Comparison of ENCODE assay signal across 25 mouse cellular contexts in the genomic region with DNA sequence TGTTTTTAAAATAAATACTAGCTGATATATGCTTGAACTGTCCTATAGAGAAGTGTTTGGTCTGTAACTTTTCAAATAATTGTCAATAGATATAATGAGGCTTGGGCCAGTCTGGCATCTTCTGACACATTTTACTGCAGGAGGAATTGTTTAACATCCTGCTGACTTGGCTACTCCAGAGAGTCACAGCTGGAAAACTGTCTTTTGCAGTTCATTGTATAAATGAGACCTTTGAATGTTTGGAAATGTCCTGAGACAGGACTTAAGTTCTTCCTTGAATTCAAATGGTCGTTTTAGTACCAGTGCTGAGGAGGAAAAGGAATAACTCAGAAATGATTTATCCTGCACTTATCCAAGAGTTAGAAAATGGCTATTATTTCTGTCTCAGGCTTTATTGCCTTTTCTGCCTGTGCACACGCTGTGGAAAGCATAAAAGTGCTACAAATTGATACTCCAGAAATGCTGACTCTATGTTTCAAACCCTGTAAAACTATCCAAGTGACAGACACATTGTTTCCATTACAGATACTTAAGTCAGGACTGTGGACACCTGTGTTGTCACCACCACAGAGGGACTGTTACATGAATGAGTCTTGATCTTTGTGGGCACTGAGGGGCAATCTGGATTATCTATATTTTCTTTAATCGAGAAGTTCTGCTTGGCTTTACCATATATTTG.
DNase-seq lines count a peak whose midpoint lies in the region; ATAC-seq and TF ChIP-seq lines count a peak whose summit lies in the region.
"Had no signal": no experiment of that assay in that cellular context is flagged by ENCODE, and none has a peak within 500 bp of the region (broad histone marks: within the 10 kb centered on the region; RNA-seq: fewer than 3 reads in every experiment).

No protein-coding gene starts in this region.

- H3K36me3 ChIP-seq in limb, embryonic 11.5 days (ENCODE audit: control insufficient read depth, insufficient read depth, low read length): no peaks in the 10 kb centered on the region
- H3K36me3 ChIP-seq in limb, embryonic 10.5 days: no peaks in the 10 kb centered on the region
- H3K36me3 ChIP-seq in midbrain, embryonic 11.5 days (ENCODE audit: control insufficient read depth, insufficient read depth, low read length): no peaks in the 10 kb centered on the region
- H3K36me3 ChIP-seq in midbrain, embryonic 15.5 days (replicated peaks): no peaks in the 10 kb centered on the region
- H3K36me3 ChIP-seq in limb, embryonic 14.5 days (ENCODE audit: control insufficient read depth, insufficient read depth, low read length): no peaks in the 10 kb centered on the region
- H3K36me3 ChIP-seq: heart, embryonic 10.5 days; heart, embryonic 15.5 days; limb, embryonic 12.5 days; liver, embryonic 12.5 days had no signal

- no peak overlapping the region for H3K27ac ChIP-seq in limb, embryonic 11.5 days (replicated peaks; ENCODE audit: low read depth, low read length)
- H3K27ac ChIP-seq in limb, embryonic 10.5 days: no peak overlapping the region
- no peak overlapping the region for H3K27ac ChIP-seq in midbrain, embryonic 11.5 days (ENCODE audit: low read depth, low read length)
- no peak overlapping the region for H3K27ac ChIP-seq in midbrain, embryonic 15.5 days
- no peak overlapping the region for H3K27ac ChIP-seq in limb, embryonic 14.5 days (replicated peaks; ENCODE audit: low read depth, low read length)
- H3K27ac ChIP-seq: forebrain, embryonic 13.5 days; heart, embryonic 10.5 days; heart, embryonic 15.5 days; limb, embryonic 12.5 days; liver, embryonic 12.5 days had no signal

- no peaks in the 10 kb centered on the region for H3K4me1 ChIP-seq in limb, embryonic 11.5 days (ENCODE audit: control insufficient read depth, insufficient read depth, low read length)
- H3K4me1 ChIP-seq in limb, embryonic 10.5 days: peaks cover 22% of the 10 kb centered on the region
- no peaks in the 10 kb centered on the region for H3K4me1 ChIP-seq in midbrain, embryonic 11.5 days (ENCODE audit: control insufficient read depth, insufficient read depth, low read length)
- peaks cover 2% of the 10 kb centered on the region; the same call in 1 of the 2 replicates for H3K4me1 ChIP-seq in midbrain, embryonic 15.5 days
- H3K4me1 ChIP-seq in limb, embryonic 14.5 days (ENCODE audit: control insufficient read depth, insufficient read depth, low read length): peaks cover 8% of the 10 kb centered on the region
- H3K4me1 ChIP-seq: heart, embryonic 10.5 days; heart, embryonic 15.5 days; liver, embryonic 12.5 days; megakaryocyte, embryonic 14.5 days had no signal

- WGBS in limb, embryonic 11.5 days: 31% methylated on average over 3 of the region's 3 CpGs
- WGBS in limb, embryonic 10.5 days: 54% methylated on average over 3 of the region's 3 CpGs
- 57% methylated on average over 3 of the region's 3 CpGs for WGBS in midbrain, embryonic 11.5 days
- 37% methylated on average over 3 of the region's 3 CpGs for WGBS in midbrain, embryonic 15.5 days
- WGBS in limb, embryonic 14.5 days: 25% methylated on average over 3 of the region's 3 CpGs

- no peaks in the 10 kb centered on the region for H3K9me3 ChIP-seq in limb, embryonic 11.5 days (ENCODE audit: control insufficient read depth, low read length)
- no peaks in the 10 kb centered on the region for H3K9me3 ChIP-seq in limb, embryonic 10.5 days (replicated peaks)
- H3K9me3 ChIP-seq in midbrain, embryonic 11.5 days (ENCODE audit: control insufficient read depth, low read length): no peaks in the 10 kb centered on the region
- H3K9me3 ChIP-seq in midbrain, embryonic 15.5 days: no peaks in the 10 kb centered on the region
- H3K9me3 ChIP-seq in limb, embryonic 14.5 days (ENCODE audit: control insufficient read depth, low read length): no peaks in the 10 kb centered on the region
- H3K9me3 ChIP-seq: forebrain, embryonic 13.5 days; heart, embryonic 10.5 days; heart, embryonic 15.5 days; limb, embryonic 12.5 days; liver, embryonic 12.5 days; megakaryocyte, embryonic 14.5 days had no signal

- no peak for TF ChIP-seq POLR2A in limb, embryonic 14.5 days (IDR thresholded peaks at IDR 0.05; ENCODE audit: borderline replicate concordance, extremely low read depth, insufficient read depth, insufficient read length)

- no peak for DNase-seq in limb, embryonic 11.5 days (ENCODE audit: low spot score)
- DNase-seq in limb, embryonic 10.5 days (ENCODE audit: low spot score): no peak
- DNase-seq in midbrain, embryonic 11.5 days (ENCODE audit: low spot score, missing footprints): peak; percentile 81
- DNase-seq in limb, embryonic 14.5 days (ENCODE audit: low spot score): no peak
- DNase-seq in mesoderm, embryonic 11.5 days (ENCODE audit: low read depth, low spot score): peak; percentile 33
- no peak for DNase-seq in thymus, postnatal 25 days
- DNase-seq in cerebellum, adult 9-10 months: no peak
- DNase-seq: adrenal gland, postnatal 14 days; cerebellum, adult 11-12 months; cerebellum, postnatal 14 days; gastrocnemius, postnatal 14 days; kidney, adult 18-20 months; kidney, postnatal 14 days; layer of hippocampus, adult 9-11 months; liver, postnatal 0 days; midbrain, embryonic 14.5 days had no signal

- H3K4me2 ChIP-seq in limb, embryonic 11.5 days (ENCODE audit: low read depth, severe bottlenecking): no peak overlapping the region
- H3K4me2 ChIP-seq in midbrain, embryonic 11.5 days: no peak overlapping the region
- no peak overlapping the region for H3K4me2 ChIP-seq in midbrain, embryonic 15.5 days
- no peak overlapping the region for H3K4me2 ChIP-seq in limb, embryonic 14.5 days (replicated peaks; ENCODE audit: low read depth, low read length, severe bottlenecking)
- H3K4me2 ChIP-seq: forebrain, embryonic 13.5 days; heart, embryonic 15.5 days; limb, embryonic 12.5 days; liver, embryonic 12.5 days had no signal

- no peaks in the 10 kb centered on the region for H3K27me3 ChIP-seq in limb, embryonic 11.5 days (ENCODE audit: control insufficient read depth, insufficient read depth, low read length)
- H3K27me3 ChIP-seq in limb, embryonic 10.5 days (ENCODE audit: low read depth, poor library complexity, severe bottlenecking): peaks cover 6% of the 10 kb centered on the region; the same call in 1 of the 2 replicates
- no peaks in the 10 kb centered on the region; the same call in 1 of the 2 replicates for H3K27me3 ChIP-seq in midbrain, embryonic 11.5 days (ENCODE audit: control insufficient read depth, insufficient read depth, low read length)
- no peaks in the 10 kb centered on the region for H3K27me3 ChIP-seq in midbrain, embryonic 15.5 days (replicated peaks)
- H3K27me3 ChIP-seq in limb, embryonic 14.5 days (ENCODE audit: control insufficient read depth, insufficient read depth, low read length): no peaks in the 10 kb centered on the region
- H3K27me3 ChIP-seq: forebrain, embryonic 13.5 days; heart, embryonic 15.5 days; limb, embryonic 12.5 days; liver, embryonic 12.5 days; megakaryocyte, embryonic 14.5 days had no signal

- no peak overlapping the region for H3K4me3 ChIP-seq in limb, embryonic 11.5 days (ENCODE audit: low read depth, low read length)
- H3K4me3 ChIP-seq in limb, embryonic 10.5 days: no peak overlapping the region
- H3K4me3 ChIP-seq in midbrain, embryonic 11.5 days (ENCODE audit: low read depth, low read length): no peak overlapping the region
- no peak overlapping the region for H3K4me3 ChIP-seq in midbrain, embryonic 15.5 days
- no peak overlapping the region for H3K4me3 ChIP-seq in limb, embryonic 14.5 days (replicated peaks; ENCODE audit: low read length)
- H3K4me3 ChIP-seq: forebrain, embryonic 13.5 days; heart, embryonic 10.5 days; heart, embryonic 15.5 days; limb, embryonic 12.5 days; liver, embryonic 12.5 days; megakaryocyte, embryonic 14.5 days had no signal

- no peak overlapping the region for H3K9ac ChIP-seq in limb, embryonic 11.5 days (ENCODE audit: low read length)
- no peak overlapping the region for H3K9ac ChIP-seq in midbrain, embryonic 11.5 days (ENCODE audit: low read length)
- H3K9ac ChIP-seq in midbrain, embryonic 15.5 days: no peak overlapping the region
- H3K9ac ChIP-seq in limb, embryonic 14.5 days (ENCODE audit: low read depth, low read length, severe bottlenecking): no peak overlapping the region
- H3K9ac ChIP-seq: forebrain, embryonic 13.5 days; heart, embryonic 15.5 days; limb, embryonic 12.5 days; liver, embryonic 12.5 days; liver, postnatal 0 days had no signal

- ATAC-seq in limb, embryonic 11.5 days (ENCODE audit: insufficient number of reproducible peaks, low FRiP score, low TSS enrichment, low read depth): peak; percentile 66; the same call in 1 of the 2 replicates
- no peak for ATAC-seq in midbrain, embryonic 11.5 days (ENCODE audit: low FRiP score)
- no peak for ATAC-seq in midbrain, embryonic 15.5 days (replicated peaks)
- ATAC-seq in limb, embryonic 14.5 days (ENCODE audit: low FRiP score, low read depth): peak; percentile 76
- ATAC-seq: CD4-positive, CD25-positive, alpha-beta regulatory T cell, adult 4 months; forebrain, embryonic 13.5 days; hindbrain, embryonic 16.5 days; liver, embryonic 12.5 days; liver, postnatal 0 days had no signal

Comparison
In these comparisons a context has a peak if more than half of its experiments do, and no peak if none do; other contexts are left out.
1. ATAC-seq: peak in limb, embryonic 11.5 days (single experiment) and limb, embryonic 14.5 days (single experiment); none in midbrain, embryonic 11.5 days (single experiment) and midbrain, embryonic 15.5 days (single experiment).
2. DNase-seq: peak in midbrain, embryonic 11.5 days (single experiment) and mesoderm, embryonic 11.5 days (single experiment); none in limb, embryonic 11.5 days (single experiment), limb, embryonic 10.5 days (single experiment), limb, embryonic 14.5 days (single experiment), thymus, postnatal 25 days (single experiment) and cerebellum, adult 9-10 months (single experiment).